Mouse (Mus musculus): ENCODE results near the gene Slc6a5. TPM values are rescaled to one million over a fixed set of nuclear protein-coding genes. Genes with fewer than 3 reads are reported as not detected.
"Not testable (repeated sequence)": the region's sequence is repeated elsewhere in the genome, so short reads cannot be mapped to it uniquely, and the experiment has no call there.

Gene Slc6a5
- polyA plus RNA-seq, 1 experiment from 2014 or later, result not detected

- peak; percentile 69 for ATAC-seq (ENCODE audit: low FRiP score, low TSS enrichment)
- Histone ChIP-seq H3K36me3 (ENCODE audit: control insufficient read depth, insufficient read depth, low read length) (no peaks in the 10 kb centered on the region), H3K9me3 (ENCODE audit: control insufficient read depth, low read length) (no peaks in the 10 kb centered on the region), H3K27ac (ENCODE audit: low read depth, low read length) (no peak overlapping the region), H3K4me2 (replicated peaks; ENCODE audit: low read depth, low read length) (no peak overlapping the region), H3K27me3 (ENCODE audit: control insufficient read depth, insufficient read depth, low read length) (peaks cover 7% of the 10 kb centered on the region; the same call in 1 of the 2 replicates), H3K4me3 (ENCODE audit: low read length) (no peak overlapping the region), H3K9ac (ENCODE audit: low read depth, low read length) (no peak overlapping the region), H3K4me1 (ENCODE audit: control insufficient read depth, insufficient read depth, low read length) (no peaks in the 10 kb centered on the region)
- 45% methylated on average over 4 of the region's 4 CpGs for WGBS
These were observed 13.0 kb downstream of the Slc6a5 start for GRCm38 (mm10) chr7:49922928-49923327.

DNA sequence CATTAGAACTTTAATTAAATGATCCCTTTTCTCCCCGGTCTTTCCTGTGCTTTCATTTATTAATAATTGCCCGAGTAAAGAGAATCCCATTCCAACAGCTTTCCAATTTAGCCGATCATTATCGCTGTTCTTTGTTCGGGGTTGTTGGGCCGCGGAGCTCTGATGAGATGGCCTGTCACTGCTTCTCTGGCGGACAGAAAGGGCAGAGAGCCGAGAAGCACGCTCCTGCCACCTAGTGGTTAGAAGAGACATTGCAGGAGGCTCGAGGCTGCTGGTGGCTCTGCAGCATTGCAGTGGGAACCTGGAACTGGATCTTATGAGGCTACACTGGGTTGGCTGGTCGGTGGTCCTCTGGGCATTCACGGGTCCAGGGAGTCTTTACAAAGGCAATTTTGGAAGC, 13.4 kb downstream of the Slc6a5 start:
- Histone ChIP-seq H3K27me3 (ENCODE audit: control insufficient read depth, insufficient read depth, low read length) (peaks cover 5% of the 10 kb centered on the region; the same call in 1 of the 2 replicates), H3K4me1 (ENCODE audit: control insufficient read depth, insufficient read depth, low read length) (no peaks in the 10 kb centered on the region), H3K36me3 (ENCODE audit: control insufficient read depth, insufficient read depth, low read length) (no peaks in the 10 kb centered on the region), H3K4me2 (replicated peaks; ENCODE audit: low read depth, low read length) (no peak overlapping the region; the same call in 1 of the 2 replicates), H3K9ac (ENCODE audit: low read depth, low read length) (no peak overlapping the region), H3K9me3 (ENCODE audit: control insufficient read depth, low read length) (no peaks in the 10 kb centered on the region), H3K27ac (ENCODE audit: low read depth, low read length) (no peak overlapping the region), H3K4me3 (ENCODE audit: low read length) (no peak overlapping the region)
- peak; percentile 89 for ATAC-seq (ENCODE audit: low FRiP score, low TSS enrichment)
- 1% methylated on average over 13 of the region's 13 CpGs for WGBS

DNA sequence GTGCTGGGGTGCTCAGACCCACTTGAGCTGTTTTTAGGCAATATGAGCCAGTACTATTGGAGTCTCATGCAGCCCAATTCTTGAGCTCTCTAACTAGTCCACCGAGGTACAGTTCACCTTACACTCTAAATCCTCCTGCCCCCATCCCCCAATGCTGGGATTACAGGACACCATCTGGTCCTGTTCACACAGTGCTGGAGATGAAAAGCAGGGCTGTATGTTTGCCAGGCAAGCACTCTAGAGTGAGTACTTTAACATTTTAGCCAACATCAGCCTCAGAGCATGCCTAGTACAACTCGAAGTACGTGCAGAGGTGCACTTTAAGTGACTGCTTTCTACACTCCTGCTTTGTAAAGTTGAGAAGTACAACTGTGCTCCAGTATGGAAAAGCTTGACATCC, 18.6 kb downstream of the Slc6a5 start:
- Histone ChIP-seq H3K9me3 (ENCODE audit: control insufficient read depth, low read length) (no peaks in the 10 kb centered on the region), H3K36me3 (ENCODE audit: control insufficient read depth, insufficient read depth, low read length) (no peaks in the 10 kb centered on the region), H3K27ac (ENCODE audit: low read depth, low read length) (no peak overlapping the region), H3K4me2 (replicated peaks; ENCODE audit: low read depth, low read length) (no peak overlapping the region), H3K27me3 (ENCODE audit: control insufficient read depth, insufficient read depth, low read length) (no peaks in the 10 kb centered on the region), H3K4me3 (ENCODE audit: low read length) (no peak overlapping the region), H3K4me1 (ENCODE audit: control insufficient read depth, insufficient read depth, low read length) (no peaks in the 10 kb centered on the region), H3K9ac (ENCODE audit: low read depth, low read length) (no peak overlapping the region)
- ATAC-seq (ENCODE audit: low FRiP score, low TSS enrichment), result no peak
- WGBS, result 72% methylated on average over 3 of the region's 3 CpGs

DNA sequence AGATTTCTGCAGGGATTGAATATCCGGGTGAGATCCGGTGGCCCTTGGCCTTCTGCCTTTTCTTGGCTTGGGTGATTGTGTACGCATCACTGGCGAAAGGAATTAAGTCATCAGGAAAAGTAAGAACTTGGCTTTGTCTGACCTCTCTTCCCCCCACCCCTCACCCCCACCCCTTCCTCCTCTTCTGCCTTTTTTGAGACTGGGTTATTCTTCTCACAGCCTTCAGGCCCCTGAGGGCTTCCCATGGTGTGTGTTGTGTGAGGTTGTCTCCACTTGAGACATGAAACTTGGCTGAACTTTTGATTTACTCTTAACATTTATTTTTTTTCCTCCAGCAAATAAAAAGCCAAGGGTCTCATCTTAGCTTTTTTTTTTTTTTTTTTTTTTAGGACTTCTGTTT, 20.1 kb downstream of the Slc6a5 start:
- Histone ChIP-seq H3K9ac (ENCODE audit: low read depth, low read length) (no peak overlapping the region), H3K27ac (ENCODE audit: low read depth, low read length) (no peak overlapping the region), H3K36me3 (ENCODE audit: control insufficient read depth, insufficient read depth, low read length) (no peaks in the 10 kb centered on the region), H3K4me1 (ENCODE audit: control insufficient read depth, insufficient read depth, low read length) (no peaks in the 10 kb centered on the region), H3K4me3 (ENCODE audit: low read length) (no peak overlapping the region), H3K27me3 (ENCODE audit: control insufficient read depth, insufficient read depth, low read length) (no peaks in the 10 kb centered on the region), H3K9me3 (ENCODE audit: control insufficient read depth, low read length) (no peaks in the 10 kb centered on the region), H3K4me2 (replicated peaks; ENCODE audit: low read depth, low read length) (no peak overlapping the region)
- ATAC-seq (ENCODE audit: low FRiP score, low TSS enrichment), result 0 out of 2 replicates have a peak, but pooled peaks have one; percentile 42
- WGBS, result 37% methylated on average over 4 of the region's 4 CpGs

GRCm38 (mm10) chr7:49933386-49934115, 23.6 kb downstream of the Slc6a5 start:
- not testable (repeated sequence) for H3K27me3 ChIP-seq (ENCODE audit: control insufficient read depth, insufficient read depth, low read length); H3K4me3 ChIP-seq (ENCODE audit: low read length); H3K4me1 ChIP-seq (ENCODE audit: control insufficient read depth, insufficient read depth, low read length); H3K9me3 ChIP-seq (ENCODE audit: control insufficient read depth, low read length); H3K4me2 ChIP-seq (replicated peaks; ENCODE audit: low read depth, low read length); H3K36me3 ChIP-seq (ENCODE audit: control insufficient read depth, insufficient read depth, low read length); H3K9ac ChIP-seq (ENCODE audit: low read depth, low read length); H3K27ac ChIP-seq (ENCODE audit: low read depth, low read length); ATAC-seq (ENCODE audit: low FRiP score, low TSS enrichment)
- 86% methylated on average over 14 of the region's 14 CpGs for whole genome bisulfite sequencing

DNA sequence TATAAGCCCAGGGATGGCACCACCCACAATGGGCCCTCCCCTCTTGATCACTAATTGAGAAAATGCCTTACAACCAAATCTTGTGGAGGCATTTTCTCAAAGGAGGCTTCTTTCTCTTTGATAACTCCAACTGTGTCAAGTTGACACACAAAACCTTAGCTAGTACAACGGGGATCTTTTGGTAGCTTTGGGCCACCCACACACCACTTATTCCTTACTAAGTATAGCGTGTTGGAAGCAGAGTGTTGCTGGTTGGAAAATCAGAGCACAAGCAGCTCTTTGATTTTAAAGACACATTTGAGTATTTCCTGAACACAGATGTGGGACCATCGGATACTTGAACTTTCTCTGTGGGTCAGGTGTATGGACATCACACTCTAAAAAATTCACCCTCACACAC, 26.9 kb downstream of the Slc6a5 start:
- ATAC-seq (ENCODE audit: low FRiP score, low TSS enrichment), result no peak
- Histone ChIP-seq H3K36me3 (ENCODE audit: control insufficient read depth, insufficient read depth, low read length) (no peaks in the 10 kb centered on the region), H3K4me3 (ENCODE audit: low read length) (no peak overlapping the region), H3K9ac (ENCODE audit: low read depth, low read length) (no peak overlapping the region), H3K4me2 (replicated peaks; ENCODE audit: low read depth, low read length) (no peak overlapping the region), H3K9me3 (ENCODE audit: control insufficient read depth, low read length) (no peaks in the 10 kb centered on the region), H3K4me1 (ENCODE audit: control insufficient read depth, insufficient read depth, low read length) (no peaks in the 10 kb centered on the region), H3K27me3 (ENCODE audit: control insufficient read depth, insufficient read depth, low read length) (no peaks in the 10 kb centered on the region), H3K27ac (ENCODE audit: low read depth, low read length) (no peak overlapping the region)
- 89% methylated on average over 3 of the region's 3 CpGs for WGBS

DNA sequence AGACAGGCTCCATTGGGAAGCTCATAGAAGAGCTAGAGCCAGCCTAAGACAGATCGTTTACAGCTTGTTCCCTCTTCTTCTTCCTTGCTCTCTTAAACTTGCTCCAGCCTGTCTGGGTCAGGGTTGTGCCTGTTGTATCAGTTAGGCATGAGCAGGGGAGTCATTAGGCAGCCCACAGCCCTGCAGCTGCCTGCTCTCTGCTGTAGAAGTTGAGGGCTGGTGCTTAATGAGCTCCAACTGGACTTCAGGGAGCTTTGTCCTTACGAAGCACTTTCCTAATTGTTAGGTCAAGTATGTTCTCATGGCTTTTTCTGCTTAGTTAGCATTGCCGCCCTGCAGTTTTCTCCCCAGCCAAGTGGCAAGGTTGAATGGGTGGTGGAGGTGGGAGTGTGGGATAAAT, 32.1 kb downstream of the Slc6a5 start:
- Histone ChIP-seq H3K9me3 (ENCODE audit: control insufficient read depth, low read length) (no peaks in the 10 kb centered on the region), H3K27me3 (ENCODE audit: control insufficient read depth, insufficient read depth, low read length) (no peaks in the 10 kb centered on the region), H3K4me3 (ENCODE audit: low read length) (no peak overlapping the region), H3K4me2 (replicated peaks; ENCODE audit: low read depth, low read length) (no peak overlapping the region), H3K36me3 (ENCODE audit: control insufficient read depth, insufficient read depth, low read length) (no peaks in the 10 kb centered on the region), H3K27ac (ENCODE audit: low read depth, low read length) (no peak overlapping the region), H3K4me1 (ENCODE audit: control insufficient read depth, insufficient read depth, low read length) (no peaks in the 10 kb centered on the region), H3K9ac (ENCODE audit: low read depth, low read length) (no peak overlapping the region)
- ATAC-seq (ENCODE audit: low FRiP score, low TSS enrichment), result peak; percentile 43; the same call in 1 of the 2 replicates
- WGBS, result 68% methylated on average over 3 of the region's 3 CpGs

- H3K36me3 ChIP-seq (ENCODE audit: control insufficient read depth, insufficient read depth, low read length), result no peaks in the 10 kb centered on the region
- 57% methylated on average over 5 of the region's 5 CpGs for WGBS
- H3K27ac ChIP-seq (ENCODE audit: low read depth, low read length), result no peak overlapping the region
- H3K4me2 ChIP-seq (replicated peaks; ENCODE audit: low read depth, low read length), result no peak overlapping the region
- no peaks in the 10 kb centered on the region for H3K9me3 ChIP-seq (ENCODE audit: control insufficient read depth, low read length)
- no peak overlapping the region for H3K4me3 ChIP-seq (ENCODE audit: low read length)
- 0 out of 2 replicates have a peak, but pooled peaks have one; percentile 55 for ATAC-seq (ENCODE audit: low FRiP score, low TSS enrichment)
- no peaks in the 10 kb centered on the region for H3K27me3 ChIP-seq (ENCODE audit: control insufficient read depth, insufficient read depth, low read length)
- H3K9ac ChIP-seq (ENCODE audit: low read depth, low read length), result no peak overlapping the region
- no peaks in the 10 kb centered on the region for H3K4me1 ChIP-seq (ENCODE audit: control insufficient read depth, insufficient read depth, low read length)
These were observed 32.5 kb downstream of the Slc6a5 start for GRCm38 (mm10) chr7:49942490-49942889.

GRCm38 (mm10) chr7:49946691-49947090, 36.7 kb downstream of the Slc6a5 start:
- no peak overlapping the region for H3K9ac ChIP-seq (ENCODE audit: low read depth, low read length)
- no peak for ATAC-seq (ENCODE audit: low FRiP score, low TSS enrichment)
- H3K4me1 ChIP-seq (ENCODE audit: control insufficient read depth, insufficient read depth, low read length), result no peaks in the 10 kb centered on the region
- no peak overlapping the region for H3K27ac ChIP-seq (ENCODE audit: low read depth, low read length)
- no peaks in the 10 kb centered on the region for H3K9me3 ChIP-seq (ENCODE audit: control insufficient read depth, low read length)
- no peaks in the 10 kb centered on the region for H3K36me3 ChIP-seq (ENCODE audit: control insufficient read depth, insufficient read depth, low read length)
- WGBS, result 92% methylated on average over 9 of the region's 9 CpGs
- H3K4me3 ChIP-seq (ENCODE audit: low read length), result no peak overlapping the region
- H3K4me2 ChIP-seq (replicated peaks; ENCODE audit: low read depth, low read length), result no peak overlapping the region
- H3K27me3 ChIP-seq (ENCODE audit: control insufficient read depth, insufficient read depth, low read length), result no peaks in the 10 kb centered on the region
